Mouse (Mus musculus): ENCODE measurements at regions not wholly inside any gene's neighbourhood (a gene's known extent, or its start where the extent isn't known, plus 50 kb on each side); places are given as distances from the start of the nearest gene placed in this dataset.

DNA sequence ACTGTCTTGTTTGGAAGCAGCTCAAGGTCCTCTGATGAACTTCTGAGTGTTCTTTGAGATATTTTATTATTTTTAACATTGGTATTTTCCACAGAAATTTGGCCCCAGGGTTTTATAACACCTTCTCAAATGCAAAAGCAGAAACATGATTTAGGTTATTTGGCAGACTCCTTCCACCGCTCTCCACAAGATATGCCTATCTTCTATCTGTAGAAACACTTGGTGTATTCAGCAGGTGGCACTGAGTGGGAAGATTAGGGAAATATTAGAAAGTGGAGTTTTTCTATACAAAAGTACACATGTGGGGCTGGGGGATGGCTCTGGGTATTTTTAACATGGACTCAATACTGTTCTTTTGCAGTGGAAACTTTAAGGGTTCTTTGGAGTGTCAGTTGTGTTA lies 475.3 kb downstream of the Dach1 start:
- WGBS = 100% methylated on average over 1 of the region's 1 CpGs
- ATAC-seq (ENCODE audit: low FRiP score, low TSS enrichment) = no peak

DNA sequence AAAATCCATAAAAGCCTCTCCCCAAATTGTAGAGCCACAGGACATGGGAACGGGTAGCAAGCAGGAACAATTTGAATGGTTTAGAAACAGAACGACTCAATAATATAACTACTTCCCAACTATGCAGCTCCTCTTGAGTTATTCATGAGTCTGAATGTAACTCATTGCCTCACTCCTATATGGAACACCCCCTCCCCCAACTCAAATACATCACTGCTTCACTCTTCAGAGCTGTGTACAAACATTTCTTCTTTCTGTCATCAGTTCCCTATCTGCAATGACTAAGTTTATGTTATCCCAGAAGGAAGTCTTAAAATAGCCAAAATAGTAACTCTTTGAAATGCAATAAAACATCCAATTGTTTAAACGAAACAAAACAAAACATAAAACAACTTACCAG lies 484.9 kb downstream of the Dach1 start:
- no peaks in the 10 kb centered on the region for H3K36me3 ChIP-seq (ENCODE audit: insufficient read depth, low read length)
- WGBS = 54% methylated on average over 3 of the region's 3 CpGs
- no peaks in the 10 kb centered on the region for H3K4me1 ChIP-seq (ENCODE audit: insufficient read depth, low read length)
- H3K27ac ChIP-seq (ENCODE audit: low read length) = no peak overlapping the region
- H3K4me3 ChIP-seq (ENCODE audit: low read length) = no peak overlapping the region
- H3K27me3 ChIP-seq (ENCODE audit: insufficient read depth, low read length) = no peaks in the 10 kb centered on the region
- H3K9ac ChIP-seq (replicated peaks; ENCODE audit: low read length) = no peak overlapping the region
- no peak overlapping the region for H3K4me2 ChIP-seq (replicated peaks; ENCODE audit: low read depth, low read length)
- no peaks in the 10 kb centered on the region for H3K9me3 ChIP-seq (ENCODE audit: low read length)
- no peak for ATAC-seq (ENCODE audit: low FRiP score, low TSS enrichment)

More for the DNA sequence above, 475.3 kb downstream of the Dach1 start:
- Histone ChIP-seq H3K27me3 (ENCODE audit: insufficient read depth, low read length) (no peaks in the 10 kb centered on the region), H3K9me3 (ENCODE audit: low read length) (no peaks in the 10 kb centered on the region), H3K9ac (replicated peaks; ENCODE audit: low read length) (no peak overlapping the region), H3K4me3 (ENCODE audit: low read length) (no peak overlapping the region), H3K4me1 (ENCODE audit: insufficient read depth, low read length) (no peaks in the 10 kb centered on the region), H3K36me3 (ENCODE audit: insufficient read depth, low read length) (no peaks in the 10 kb centered on the region), H3K4me2 (replicated peaks; ENCODE audit: low read depth, low read length) (no peak overlapping the region), H3K27ac (ENCODE audit: low read length) (no peak overlapping the region)

DNA sequence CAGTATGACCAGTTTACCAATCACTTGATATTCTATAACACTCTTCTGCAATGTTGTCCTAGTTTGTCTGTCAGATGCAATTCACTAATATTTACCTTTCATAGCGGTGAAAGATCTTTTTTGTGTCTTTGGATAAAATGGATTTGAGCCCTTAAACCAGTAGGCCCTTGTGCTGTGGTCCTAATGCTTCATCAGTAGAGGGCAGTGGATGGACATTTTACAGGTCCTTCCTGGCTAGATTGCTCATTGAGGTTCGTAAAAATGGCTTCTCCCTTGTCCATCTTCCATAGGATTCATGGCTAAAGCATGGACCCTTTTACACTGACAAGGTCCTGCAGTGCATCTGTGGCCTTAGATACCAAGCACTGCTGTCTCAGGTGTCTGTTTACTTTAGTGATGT lies 501.8 kb downstream of the Dach1 start:
- no peak for ATAC-seq (ENCODE audit: low FRiP score, low TSS enrichment)

DNA sequence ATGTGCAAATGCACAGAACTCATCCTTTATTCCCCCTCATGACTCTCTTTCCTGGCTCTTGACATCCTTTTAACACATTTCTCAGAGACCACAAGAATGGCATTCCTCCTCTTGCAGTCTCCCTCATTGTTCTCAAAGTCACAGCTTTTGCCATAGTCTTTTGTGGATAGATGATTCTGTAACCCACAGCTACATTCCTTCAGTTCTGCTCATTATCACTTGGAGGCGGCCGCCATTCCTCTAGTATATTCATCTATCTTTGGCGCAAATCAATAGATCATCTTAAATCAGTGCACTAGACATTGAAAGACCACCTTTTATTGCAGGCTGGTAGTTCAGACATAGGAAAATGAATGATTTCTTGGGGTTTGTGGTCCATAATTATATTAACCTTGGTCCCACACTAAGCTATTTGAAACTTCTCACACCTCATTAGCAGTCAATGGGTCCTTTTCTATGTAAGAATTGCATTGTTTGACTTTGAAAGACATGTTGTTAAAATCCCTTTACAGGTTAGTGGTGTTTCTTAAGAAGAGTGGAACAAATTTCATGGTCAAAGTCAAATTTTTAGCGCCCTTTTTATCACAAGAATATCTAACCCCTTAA lies 531.3 kb downstream of the Dach1 start:
- H3K27ac ChIP-seq (ENCODE audit: low read length) = no peak overlapping the region
- no peak overlapping the region for H3K9ac ChIP-seq (replicated peaks; ENCODE audit: low read length)
- H3K27me3 ChIP-seq (ENCODE audit: insufficient read depth, low read length) = no peaks in the 10 kb centered on the region
- 94% methylated on average over 4 of the region's 4 CpGs for WGBS
- no peak overlapping the region for H3K4me3 ChIP-seq (ENCODE audit: low read length)
- H3K4me2 ChIP-seq (replicated peaks; ENCODE audit: low read depth, low read length) = no peak overlapping the region
- no peaks in the 10 kb centered on the region for H3K4me1 ChIP-seq (ENCODE audit: insufficient read depth, low read length)
- H3K9me3 ChIP-seq (ENCODE audit: low read length) = no peaks in the 10 kb centered on the region
- ATAC-seq (ENCODE audit: low FRiP score, low TSS enrichment) = no peak
- no peaks in the 10 kb centered on the region for H3K36me3 ChIP-seq (ENCODE audit: insufficient read depth, low read length)

More for the DNA sequence above, 501.8 kb downstream of the Dach1 start:
- Histone ChIP-seq H3K27ac (ENCODE audit: low read length) (no peak overlapping the region), H3K27me3 (ENCODE audit: insufficient read depth, low read length) (no peaks in the 10 kb centered on the region), H3K9me3 (ENCODE audit: low read length) (no peaks in the 10 kb centered on the region), H3K36me3 (ENCODE audit: insufficient read depth, low read length) (no peaks in the 10 kb centered on the region), H3K4me3 (ENCODE audit: low read length) (no peak overlapping the region), H3K9ac (replicated peaks; ENCODE audit: low read length) (no peak overlapping the region), H3K4me2 (replicated peaks; ENCODE audit: low read depth, low read length) (no peak overlapping the region), H3K4me1 (ENCODE audit: insufficient read depth, low read length) (no peaks in the 10 kb centered on the region)
- 65% methylated on average over 2 of the region's 2 CpGs for WGBS

DNA sequence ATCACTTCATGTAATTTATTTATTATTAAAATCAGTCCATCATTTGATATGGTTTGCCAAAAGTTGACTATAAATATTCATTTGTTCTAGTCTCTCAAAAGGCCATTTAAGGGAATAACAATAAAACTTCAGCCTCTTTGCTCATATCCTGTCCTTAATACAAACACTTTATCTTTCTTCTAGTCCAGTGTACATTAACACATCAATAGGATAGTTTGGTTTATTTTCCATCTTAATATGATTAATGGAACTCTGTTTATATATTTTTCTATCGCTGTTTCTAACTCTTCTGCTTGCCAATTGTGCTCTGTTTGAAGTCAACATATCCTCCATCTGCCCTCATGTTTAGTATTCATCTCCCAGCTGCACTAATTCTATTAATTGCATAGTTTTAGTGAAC lies 558.1 kb downstream of the Dach1 start:
- Histone ChIP-seq H3K4me2 (replicated peaks; ENCODE audit: low read depth, low read length) (no peak overlapping the region), H3K27me3 (ENCODE audit: insufficient read depth, low read length) (no peaks in the 10 kb centered on the region), H3K4me1 (ENCODE audit: insufficient read depth, low read length) (no peaks in the 10 kb centered on the region), H3K27ac (ENCODE audit: low read length) (no peak overlapping the region), H3K4me3 (ENCODE audit: low read length) (no peak overlapping the region), H3K9ac (replicated peaks; ENCODE audit: low read length) (no peak overlapping the region), H3K9me3 (ENCODE audit: low read length) (no peaks in the 10 kb centered on the region), H3K36me3 (ENCODE audit: insufficient read depth, low read length) (no peaks in the 10 kb centered on the region)
- ATAC-seq (ENCODE audit: low FRiP score, low TSS enrichment) = no peak
- WGBS = 71% methylated on average over 1 of the region's 1 CpGs

DNA sequence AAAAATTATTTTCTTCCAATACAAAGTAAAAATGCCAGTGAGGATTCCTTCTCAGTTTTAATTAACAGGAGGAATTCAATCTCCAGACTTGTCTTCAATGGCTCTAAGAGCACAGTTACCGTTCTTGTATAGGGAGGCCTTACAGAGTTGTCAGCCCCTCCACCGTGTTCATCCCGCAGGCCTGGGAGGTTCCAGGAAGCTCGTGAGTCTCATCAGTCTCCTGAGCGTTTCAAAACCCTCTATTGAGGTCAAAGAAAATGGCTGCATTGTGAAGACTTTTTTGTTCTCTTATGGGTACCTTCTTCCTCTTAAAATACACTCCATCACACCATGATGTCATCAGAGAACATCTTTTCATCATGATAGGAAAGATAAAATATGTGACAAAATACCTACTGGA lies 572.9 kb downstream of the Dach1 start:
- WGBS = 74% methylated on average over 5 of the region's 5 CpGs
- Histone ChIP-seq H3K9me3 (ENCODE audit: low read length) (no peaks in the 10 kb centered on the region), H3K27me3 (ENCODE audit: insufficient read depth, low read length) (no peaks in the 10 kb centered on the region), H3K9ac (replicated peaks; ENCODE audit: low read length) (no peak overlapping the region), H3K36me3 (ENCODE audit: insufficient read depth, low read length) (no peaks in the 10 kb centered on the region), H3K4me2 (replicated peaks; ENCODE audit: low read depth, low read length) (no peak overlapping the region), H3K4me1 (ENCODE audit: insufficient read depth, low read length) (no peaks in the 10 kb centered on the region), H3K27ac (ENCODE audit: low read length) (no peak overlapping the region), H3K4me3 (ENCODE audit: low read length) (no peak overlapping the region)
- no peak for ATAC-seq (ENCODE audit: low FRiP score, low TSS enrichment)

DNA sequence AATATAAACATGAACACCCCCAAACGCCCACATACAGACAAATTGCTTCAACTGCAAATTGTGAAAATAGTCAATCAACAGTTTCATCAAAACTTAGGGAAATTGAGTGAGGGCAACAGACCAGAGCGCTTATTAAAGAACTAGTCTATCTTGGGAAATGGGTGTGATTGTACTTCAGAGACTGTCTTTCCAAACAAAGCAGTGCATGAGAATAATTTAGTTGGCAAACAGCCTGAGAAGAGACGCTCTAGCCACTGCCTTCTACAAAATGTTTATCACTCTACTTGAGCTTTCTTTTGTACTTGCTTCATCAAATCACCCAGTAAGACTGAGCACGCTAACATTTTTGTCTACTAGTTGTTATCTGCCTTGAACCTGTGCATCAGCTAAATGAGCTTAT lies 581.0 kb downstream of the Dach1 start:
- WGBS = 71% methylated on average over 4 of the region's 4 CpGs
- no peaks in the 10 kb centered on the region for H3K27me3 ChIP-seq (ENCODE audit: insufficient read depth, low read length)
- H3K9ac ChIP-seq (replicated peaks; ENCODE audit: low read length) = no peak overlapping the region
- H3K4me1 ChIP-seq (ENCODE audit: insufficient read depth, low read length) = peaks cover 2% of the 10 kb centered on the region; the same call in 1 of the 2 replicates
- no peak overlapping the region for H3K4me3 ChIP-seq (ENCODE audit: low read length)
- H3K9me3 ChIP-seq (ENCODE audit: low read length) = no peaks in the 10 kb centered on the region
- H3K4me2 ChIP-seq (replicated peaks; ENCODE audit: low read depth, low read length) = no peak overlapping the region
- H3K27ac ChIP-seq (ENCODE audit: low read length) = no peak overlapping the region
- ATAC-seq (ENCODE audit: low FRiP score, low TSS enrichment) = no peak
- no peaks in the 10 kb centered on the region for H3K36me3 ChIP-seq (ENCODE audit: insufficient read depth, low read length)

DNA sequence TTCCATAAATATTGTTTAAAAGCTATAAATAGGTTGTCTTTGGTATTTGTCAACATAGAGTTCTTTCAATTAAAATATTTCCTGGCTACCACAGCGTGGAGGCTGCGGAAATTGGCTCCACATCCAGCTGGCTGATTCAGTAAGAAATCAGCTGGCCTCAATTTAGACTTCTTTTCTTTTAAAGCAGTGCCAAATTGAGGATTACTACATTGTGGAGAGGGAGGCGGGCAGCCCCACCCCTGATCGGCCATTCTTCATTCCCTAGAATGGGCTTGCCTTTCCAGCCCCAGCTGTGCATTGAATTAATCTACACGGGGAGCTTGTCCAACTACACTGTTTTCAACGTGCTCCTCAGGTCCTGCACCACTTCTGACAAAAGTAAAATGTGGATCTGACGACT lies 581.4 kb downstream of the Dach1 start:
- no peak overlapping the region for H3K4me2 ChIP-seq (replicated peaks; ENCODE audit: low read depth, low read length)
- WGBS = 31% methylated on average over 7 of the region's 7 CpGs

DNA sequence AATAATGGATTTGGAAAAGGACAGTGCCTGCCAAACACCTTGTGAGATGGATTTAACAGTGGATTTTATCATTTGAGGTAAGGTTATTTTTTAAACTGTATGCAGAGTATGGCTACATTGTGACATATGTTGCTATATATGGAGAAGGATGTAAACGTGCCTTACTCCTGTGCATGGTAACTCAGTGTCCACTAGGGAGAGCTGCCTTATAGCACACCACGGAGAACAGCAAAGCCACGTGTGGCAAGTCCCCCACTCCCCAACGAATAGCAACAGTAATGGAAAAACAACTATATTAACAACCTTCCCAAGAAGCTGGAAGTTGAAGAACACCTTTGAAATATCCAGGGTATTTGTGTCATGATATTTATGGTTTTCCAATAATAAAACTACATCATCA lies 582.6 kb downstream of the Dach1 start:
- Histone ChIP-seq H3K4me2 (replicated peaks; ENCODE audit: low read depth, low read length) (no peak overlapping the region), H3K4me1 (ENCODE audit: insufficient read depth, low read length) (peaks cover 2% of the 10 kb centered on the region; the same call in 1 of the 2 replicates), H3K9ac (replicated peaks; ENCODE audit: low read length) (no peak overlapping the region), H3K27ac (ENCODE audit: low read length) (no peak overlapping the region), H3K27me3 (ENCODE audit: insufficient read depth, low read length) (no peaks in the 10 kb centered on the region), H3K9me3 (ENCODE audit: low read length) (no peaks in the 10 kb centered on the region), H3K36me3 (ENCODE audit: insufficient read depth, low read length) (no peaks in the 10 kb centered on the region), H3K4me3 (ENCODE audit: low read length) (no peak overlapping the region)
- ATAC-seq (ENCODE audit: low FRiP score, low TSS enrichment) = peak; percentile 85; the same call in 1 of the 2 replicates
- WGBS = 22% methylated on average over 4 of the region's 4 CpGs

More for the DNA sequence above, 581.4 kb downstream of the Dach1 start:
- Histone ChIP-seq H3K4me3 (ENCODE audit: low read length) (no peak overlapping the region), H3K4me1 (ENCODE audit: insufficient read depth, low read length) (peaks cover 2% of the 10 kb centered on the region; the same call in 1 of the 2 replicates), H3K27ac (ENCODE audit: low read length) (no peak overlapping the region), H3K27me3 (ENCODE audit: insufficient read depth, low read length) (no peaks in the 10 kb centered on the region), H3K9ac (replicated peaks; ENCODE audit: low read length) (no peak overlapping the region), H3K36me3 (ENCODE audit: insufficient read depth, low read length) (no peaks in the 10 kb centered on the region), H3K9me3 (ENCODE audit: low read length) (no peaks in the 10 kb centered on the region)
- peak; percentile 61; the same call in 1 of the 2 replicates for ATAC-seq (ENCODE audit: low FRiP score, low TSS enrichment)

DNA sequence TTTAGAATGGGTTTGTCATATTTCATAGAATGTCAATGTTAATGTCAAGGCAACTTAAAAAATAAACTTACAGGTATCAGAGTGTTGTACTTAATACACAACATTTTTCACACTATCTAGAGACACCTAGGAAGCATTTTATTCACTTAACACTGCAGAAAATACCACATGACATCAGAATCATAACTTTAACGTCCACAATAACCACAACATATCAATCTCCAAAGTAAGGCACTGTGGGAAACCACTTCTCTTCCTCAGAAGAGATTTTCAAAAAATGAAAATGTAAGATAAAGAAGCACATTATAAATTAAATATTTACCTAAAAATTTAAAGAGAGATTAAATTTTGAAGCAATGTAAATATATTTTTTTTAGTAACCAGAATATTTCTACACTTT lies 599.3 kb downstream of the Dach1 start:
- no peak overlapping the region for H3K4me2 ChIP-seq (replicated peaks; ENCODE audit: low read depth, low read length)
- H3K9ac ChIP-seq (replicated peaks; ENCODE audit: low read length) = no peak overlapping the region
- H3K27ac ChIP-seq (ENCODE audit: low read length) = no peak overlapping the region
- H3K9me3 ChIP-seq (ENCODE audit: low read length) = no peaks in the 10 kb centered on the region
- WGBS = 72% methylated on average over 1 of the region's 1 CpGs
- H3K36me3 ChIP-seq (ENCODE audit: insufficient read depth, low read length) = no peaks in the 10 kb centered on the region
- ATAC-seq (ENCODE audit: low FRiP score, low TSS enrichment) = no peak
- no peaks in the 10 kb centered on the region for H3K27me3 ChIP-seq (ENCODE audit: insufficient read depth, low read length)
- no peaks in the 10 kb centered on the region for H3K4me1 ChIP-seq (ENCODE audit: insufficient read depth, low read length)
- no peak overlapping the region for H3K4me3 ChIP-seq (ENCODE audit: low read length)

Data from kidney, embryonic 16.5 days (tissue).